Mouse (Mus musculus) kidney, embryonic 16.5 days (tissue): ENCODE measurements at regions not wholly inside any gene's neighbourhood (a gene's known extent, or its start where the extent isn't known, plus 50 kb on each side); places are given as distances from the start of the nearest gene placed in this dataset.

Experiments used
- ATAC-seq: fragments of 200-750 bp; cut with Nextera tagmentation; 2 replicates; pipeline ENCODE4 v1.8.0; 2017; ENCODE audit warnings: moderate TSS enrichment; ENCODE audit not compliant: low FRiP score, low TSS enrichment
- H3K27ac ChIP-seq: fragments of 300-500 bp; sonication (generic); 2 replicates; pipeline ENCODE4 v1.5.1; 2014; ENCODE audit warnings: low read length
- H3K27me3 ChIP-seq: fragments of 300-500 bp; sonication (generic); 2 replicates; pipeline ENCODE4 v1.6.1; 2014; ENCODE audit warnings: low read length, control low read depth, mixed read lengths; ENCODE audit not compliant: insufficient read depth
- H3K36me3 ChIP-seq: fragments of 300-500 bp; sonication (generic); 2 replicates; pipeline ENCODE4 v1.6.1; 2014; ENCODE audit warnings: low read length, control low read depth, mixed read lengths; ENCODE audit not compliant: insufficient read depth
- H3K4me1 ChIP-seq: fragments of 300-500 bp; sonication (generic); 2 replicates; pipeline ENCODE4 v1.6.1; 2014; ENCODE audit warnings: low read length, control low read depth, mixed read lengths; ENCODE audit not compliant: insufficient read depth
- H3K4me2 ChIP-seq: fragments of 300-500 bp; sonication (generic); replicated peaks from 2 replicates; pipeline ENCODE4 v1.6.1; 2014; ENCODE audit warnings: low read depth, low read length
- H3K4me3 ChIP-seq: fragments of 300-500 bp; sonication (generic); 2 replicates; pipeline ENCODE4 v1.5.1; 2014; ENCODE audit warnings: mild to moderate bottlenecking, low read length
- H3K9ac ChIP-seq: fragments of 300-500 bp; sonication (generic); replicated peaks from 2 replicates; pipeline ENCODE4 v1.6.1; 2014; ENCODE audit warnings: low read length
- H3K9me3 ChIP-seq: fragments of 300-500 bp; sonication (generic); 2 replicates; pipeline ENCODE4 v1.6.1; 2016; ENCODE audit warnings: low read length, control low read depth
- WGBS: fragments of 180-500 bp; shearing (Covaris S2); extraction: QIAGEN DNeasy Blood & Tissue Kit; methylation state at CpG from one replicate; pipeline ENCODE4 v1.1.7; 2014; 5-methylcytosine and 5-hydroxymethylcytosine counted together

DNA sequence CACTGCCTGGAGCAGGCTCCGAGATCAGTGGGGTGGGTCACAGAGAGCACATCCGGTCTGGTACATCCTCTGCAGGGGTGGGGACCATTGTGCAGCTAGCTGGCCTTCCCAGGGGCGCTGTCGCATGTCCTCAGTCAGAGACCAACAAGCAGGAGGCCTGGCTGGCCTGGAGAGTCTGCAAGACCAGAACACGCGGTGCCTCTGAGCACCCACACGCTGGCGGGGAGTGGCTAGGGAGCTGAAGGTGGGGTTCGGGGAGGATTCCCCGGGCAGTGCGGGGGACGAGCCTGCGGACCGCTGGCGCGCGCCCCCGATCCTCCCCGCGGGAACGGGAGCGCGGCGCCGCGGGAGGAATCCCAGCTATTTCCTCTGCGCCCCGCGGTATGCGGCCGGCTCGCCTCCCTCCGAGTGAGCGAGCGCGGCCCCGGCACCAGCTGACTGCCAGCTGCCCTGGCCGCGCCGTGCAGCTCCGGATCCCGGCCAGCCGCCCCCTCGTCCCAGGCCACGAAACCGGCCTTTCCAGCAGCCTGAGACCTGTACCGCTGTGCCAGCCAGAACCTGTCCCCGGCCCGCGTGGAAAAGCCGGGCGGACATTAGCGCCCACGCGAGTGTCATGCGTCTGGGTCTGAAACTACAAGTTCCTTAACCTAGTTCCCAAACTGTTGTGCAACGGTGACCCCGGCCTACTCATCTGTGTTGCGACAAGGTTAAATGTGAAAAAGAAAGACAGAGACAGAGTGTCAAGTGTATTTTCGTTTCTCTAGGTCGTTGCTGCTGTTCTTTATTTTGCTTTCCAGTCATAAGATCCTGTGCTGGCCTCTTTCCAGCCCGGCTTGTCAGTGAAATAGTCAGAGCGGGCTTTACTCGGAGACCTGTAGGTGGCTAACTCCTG lies 61.2 kb downstream of the Pkdcc start:
- H3K4me1 ChIP-seq: peaks cover 45% of the 10 kb centered on the region
- 3% methylated on average over 57 of the region's 64 CpGs for WGBS
- peak overlapping the region; percentile 55 for H3K4me3 ChIP-seq
- H3K27ac ChIP-seq: peak overlapping the region; percentile 90
- ATAC-seq: peak; percentile 89
- peak overlapping the region; percentile 79 for H3K9ac ChIP-seq
- H3K4me2 ChIP-seq: peak overlapping the region; percentile 88
- peaks cover 5% of the 10 kb centered on the region; the same call in 1 of the 2 replicates for H3K27me3 ChIP-seq
- no peaks in the 10 kb centered on the region for H3K36me3 ChIP-seq
- no peaks in the 10 kb centered on the region for H3K9me3 ChIP-seq

- H3K27ac ChIP-seq: peak overlapping the region; percentile 90
- ATAC-seq: 0 out of 2 replicates have a peak, but pooled peaks have one; percentile 23
- H3K9me3 ChIP-seq: no peaks in the 10 kb centered on the region
- H3K4me2 ChIP-seq: peak overlapping the region; percentile 88
- peak overlapping the region; percentile 29 for H3K4me3 ChIP-seq
- 22% methylated on average over 26 of the region's 26 CpGs for WGBS
- H3K9ac ChIP-seq: peak overlapping the region; percentile 67
- H3K36me3 ChIP-seq: no peaks in the 10 kb centered on the region
- H3K4me1 ChIP-seq: peaks cover 45% of the 10 kb centered on the region
- peaks cover 5% of the 10 kb centered on the region; the same call in 1 of the 2 replicates for H3K27me3 ChIP-seq
Measured at GRCm38 (mm10) chr17:83277117-83277947, 62.2 kb downstream of the Pkdcc start.

GRCm38 (mm10) chr17:83277948-83278924 lies 63.1 kb downstream of the Pkdcc start:
- peaks cover 43% of the 10 kb centered on the region for H3K4me1 ChIP-seq
- 76% methylated on average over 14 of the region's 14 CpGs for WGBS
- no peak for ATAC-seq
- H3K27ac ChIP-seq: peak overlapping the region; percentile 90; the same call in 1 of the 2 replicates
- H3K9me3 ChIP-seq: no peaks in the 10 kb centered on the region
- H3K36me3 ChIP-seq: no peaks in the 10 kb centered on the region
- no peaks in the 10 kb centered on the region for H3K27me3 ChIP-seq
- peak overlapping the region; percentile 29 for H3K4me3 ChIP-seq
- peak overlapping the region; percentile 67 for H3K9ac ChIP-seq
- H3K4me2 ChIP-seq: peak overlapping the region; percentile 88

DNA sequence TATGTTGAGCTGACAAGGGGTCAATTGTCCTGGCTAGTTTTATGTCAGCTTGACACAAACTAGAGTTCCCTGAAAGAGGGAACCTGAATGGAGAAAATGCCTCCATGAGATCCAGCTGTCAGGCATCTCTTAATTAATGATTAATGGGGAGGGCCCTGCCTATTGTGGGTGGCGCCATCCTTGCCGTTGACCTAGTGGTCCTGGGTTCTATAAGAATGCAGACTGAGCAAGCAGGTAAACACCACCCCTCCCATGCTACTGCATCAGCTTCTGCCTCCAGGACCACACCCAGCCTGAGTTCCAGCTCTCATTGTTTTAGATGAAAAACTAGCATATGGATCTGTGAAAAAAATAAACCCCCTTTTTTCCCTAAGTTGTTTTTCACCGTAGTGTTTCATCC lies 67.4 kb upstream of the Eml4 start:
- no peak overlapping the region for H3K4me2 ChIP-seq
- WGBS: 55% methylated on average over 3 of the region's 3 CpGs
- no peaks in the 10 kb centered on the region for H3K36me3 ChIP-seq
- H3K27me3 ChIP-seq: no peaks in the 10 kb centered on the region
- H3K9ac ChIP-seq: no peak overlapping the region
- H3K4me3 ChIP-seq: no peak overlapping the region
- no peak for ATAC-seq
- H3K9me3 ChIP-seq: no peaks in the 10 kb centered on the region
- no peak overlapping the region for H3K27ac ChIP-seq
- H3K4me1 ChIP-seq: peaks cover 12% of the 10 kb centered on the region

- Histone ChIP-seq H3K4me1 (peaks cover 10% of the 10 kb centered on the region), H3K27me3 (no peaks in the 10 kb centered on the region), H3K9ac (no peak overlapping the region), H3K4me3 (no peak overlapping the region), H3K27ac (peak overlapping the region; percentile 50), H3K4me2 (peak overlapping the region; percentile 13; the same call in 1 of the 2 replicates), H3K9me3 (no peaks in the 10 kb centered on the region), H3K36me3 (no peaks in the 10 kb centered on the region)
- WGBS: 54% methylated on average over 6 of the region's 6 CpGs
- peak; percentile 56; the same call in 1 of the 2 replicates for ATAC-seq
Measured at GRCm38 (mm10) chr17:83287381-83288142, 63.2 kb upstream of the Eml4 start.

DNA sequence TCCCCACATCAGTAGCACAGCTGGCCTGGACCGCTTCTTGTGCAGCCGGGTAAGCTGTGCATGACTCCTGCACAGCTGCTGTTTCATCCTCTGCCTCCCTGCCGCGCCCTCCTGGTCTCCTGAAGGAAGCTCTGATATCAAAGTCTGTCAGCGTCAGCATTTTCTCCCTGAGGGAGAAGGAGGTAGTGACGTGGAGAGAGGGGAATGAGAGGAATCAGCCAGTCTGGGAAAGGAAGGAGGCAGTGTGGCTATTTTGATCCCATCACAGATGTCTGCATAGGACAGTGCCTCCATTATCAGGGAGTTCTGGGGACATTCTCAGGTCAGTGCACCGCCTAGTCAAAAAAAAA lies 62.6 kb upstream of the Eml4 start:
- 10% methylated on average over 7 of the region's 7 CpGs for WGBS
- H3K27ac ChIP-seq: peak overlapping the region; percentile 50

GRCm38 (mm10) chr17:83295526-83296238 lies 55.0 kb upstream of the Eml4 start:
- Histone ChIP-seq H3K9me3 (no peaks in the 10 kb centered on the region), H3K4me3 (no peak overlapping the region), H3K36me3 (no peaks in the 10 kb centered on the region), H3K9ac (no peak overlapping the region), H3K4me2 (no peak overlapping the region), H3K4me1 (no peaks in the 10 kb centered on the region), H3K27me3 (no peaks in the 10 kb centered on the region), H3K27ac (no peak overlapping the region)
- WGBS: 55% methylated on average over 13 of the region's 13 CpGs
- ATAC-seq: peak; percentile 35; the same call in 1 of the 2 replicates

More for the DNA sequence above, 62.6 kb upstream of the Eml4 start:
- no peak overlapping the region for H3K4me3 ChIP-seq
- peak; percentile 80 for ATAC-seq
- no peak overlapping the region for H3K9ac ChIP-seq
- H3K27me3 ChIP-seq: no peaks in the 10 kb centered on the region
- no peaks in the 10 kb centered on the region for H3K36me3 ChIP-seq
- no peaks in the 10 kb centered on the region for H3K9me3 ChIP-seq
- peaks cover 10% of the 10 kb centered on the region for H3K4me1 ChIP-seq
- peak overlapping the region; percentile 13; the same call in 1 of the 2 replicates for H3K4me2 ChIP-seq

DNA sequence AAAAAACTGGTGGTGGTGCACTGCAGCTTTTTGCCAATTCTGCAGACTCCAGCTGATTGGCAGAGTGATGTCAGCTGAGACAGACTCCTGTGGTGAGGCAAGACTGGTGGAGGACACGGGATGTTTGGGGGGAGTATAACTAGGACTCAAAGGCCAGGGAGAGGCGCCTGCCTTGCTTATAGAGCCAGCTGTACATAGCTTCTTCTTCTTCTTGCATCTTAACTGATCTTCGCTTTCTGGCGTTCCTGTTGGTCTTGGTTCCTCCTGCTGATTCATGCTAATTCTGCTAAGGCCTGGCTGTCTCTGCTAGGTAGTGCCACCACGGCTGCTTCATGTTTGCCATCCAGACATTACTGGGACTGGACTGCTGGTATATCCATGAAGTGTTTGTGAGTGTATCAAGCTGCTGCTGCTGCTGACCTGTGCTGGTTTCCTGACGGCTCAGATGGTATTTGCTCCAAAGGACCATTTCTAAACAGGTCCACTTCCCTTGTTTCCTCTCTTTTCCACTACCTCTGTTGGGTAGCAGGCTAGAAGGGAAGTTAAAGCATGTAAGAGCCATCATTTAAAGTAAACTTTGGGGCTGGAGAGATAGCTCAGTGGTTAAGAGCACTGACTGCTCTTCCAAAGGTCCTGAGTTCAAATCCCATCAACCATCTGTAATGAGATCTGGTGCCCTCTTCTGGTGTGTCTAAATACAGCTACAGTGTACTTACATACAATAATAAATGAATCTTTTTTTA lies 53.2 kb upstream of the Eml4 start:
- Histone ChIP-seq H3K9me3 (no peaks in the 10 kb centered on the region), H3K4me2 (no peak overlapping the region), H3K9ac (no peak overlapping the region), H3K27me3 (no peaks in the 10 kb centered on the region), H3K27ac (no peak overlapping the region), H3K4me3 (no peak overlapping the region), H3K36me3 (no peaks in the 10 kb centered on the region), H3K4me1 (no peaks in the 10 kb centered on the region)
- ATAC-seq: no peak
- WGBS: 76% methylated on average over 6 of the region's 6 CpGs
